Mouse (Mus musculus): ENCODE results near the gene Gm14326.
"Not testable (repeated sequence)": the region's sequence is repeated elsewhere in the genome, so short reads cannot be mapped to it uniquely, and the experiment has no call there.

The Gm14326 gene

DNA sequence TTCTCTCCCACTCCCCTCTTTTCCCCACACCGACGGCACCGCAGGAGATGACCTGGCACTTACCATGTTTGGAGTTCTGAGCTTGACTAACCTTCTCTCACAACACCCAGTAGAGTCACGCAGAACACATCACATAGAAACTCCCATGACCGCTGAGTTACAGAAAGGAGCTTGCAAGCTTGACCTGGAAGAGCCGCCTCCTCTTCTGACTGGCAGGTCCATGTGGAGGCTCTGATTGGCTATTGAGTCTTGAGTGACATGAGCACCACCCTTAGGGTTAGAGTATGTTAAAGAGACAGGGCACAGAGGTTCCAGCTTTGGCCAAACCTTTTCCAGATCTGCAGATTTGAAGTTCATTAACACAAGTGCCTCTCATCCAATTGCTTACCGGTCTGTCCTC, at the start of gene Gm14326:
Gene Gm14326 (minus strand): TSS at position 153 of the 400 bp plus-strand sequence.
- peak; percentile 97 for DNase-seq

DNA sequence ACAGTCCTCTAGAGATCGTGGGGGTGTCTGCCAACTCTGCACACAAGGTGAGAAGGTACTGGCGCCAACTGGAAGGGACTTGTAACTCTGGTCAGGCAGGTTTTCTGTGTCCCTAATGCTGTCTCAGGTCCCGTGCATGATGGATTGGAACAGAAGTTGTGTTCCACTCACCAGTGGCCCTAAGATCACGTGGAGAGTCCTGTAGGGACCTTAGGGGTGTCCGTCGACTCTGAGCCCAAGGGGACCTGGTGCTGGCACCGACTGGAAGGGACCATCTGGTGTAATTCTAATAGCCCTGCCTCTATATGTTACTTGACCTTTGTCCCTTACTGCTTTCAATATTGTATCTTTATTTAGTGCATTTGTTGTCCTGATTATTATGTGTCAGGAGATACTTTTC, 17.7 kb upstream of the Gm14326 start:
- DNase-seq: not testable (repeated sequence)

DNA sequence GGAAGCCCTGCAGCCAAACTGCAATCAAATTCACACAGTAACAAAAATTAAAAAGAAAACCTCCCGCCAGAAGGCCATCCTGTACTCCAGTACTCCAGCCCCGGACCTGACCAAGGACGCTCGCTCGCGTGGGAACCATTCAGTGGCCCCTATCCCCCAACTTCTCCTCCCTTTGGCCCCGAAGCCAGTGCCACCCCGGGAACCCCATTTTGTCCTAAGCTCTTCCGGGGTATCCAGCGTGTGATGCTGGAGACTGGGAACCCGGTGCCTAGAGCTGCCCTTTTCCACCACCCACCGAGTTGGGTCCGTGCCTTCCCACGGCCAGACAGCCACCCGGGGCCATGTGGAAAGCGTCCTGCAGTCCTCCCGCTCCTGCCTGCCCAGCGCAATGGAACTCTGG, 363 bp downstream of the Gm14326 start:
- peak; percentile 49 for DNase-seq

- DNase-seq: not testable (repeated sequence)
Measured at GRCm38 (mm10) chr2:177925563-177926103, 31.5 kb downstream of the Gm14326 start, which contains the start of gene Zfp972. Gene Zfp972, minus strand, starts transcription at chr2:177925613.

DNA sequence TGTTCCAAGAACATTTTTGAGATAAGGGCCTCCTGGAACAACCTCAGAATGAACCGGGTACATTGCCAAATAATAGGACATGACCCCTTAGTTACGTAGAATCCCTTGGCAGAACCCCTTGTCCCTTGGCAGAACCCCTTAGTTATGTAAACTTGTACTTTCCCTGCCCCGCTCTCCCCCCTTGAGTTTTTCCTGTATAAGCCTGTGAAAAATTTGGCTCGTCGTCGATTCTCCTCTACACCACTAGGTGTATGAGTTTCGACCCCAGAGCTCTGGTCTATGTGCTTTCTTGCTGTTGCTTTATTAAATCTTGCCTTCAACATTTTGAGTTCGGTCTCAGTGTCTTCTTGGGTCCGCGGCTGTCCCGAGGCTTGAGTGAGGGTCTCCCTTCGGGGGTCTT, 53.8 kb downstream of the Gm14326 start:
- not testable (repeated sequence) for DNase-seq

DNA sequence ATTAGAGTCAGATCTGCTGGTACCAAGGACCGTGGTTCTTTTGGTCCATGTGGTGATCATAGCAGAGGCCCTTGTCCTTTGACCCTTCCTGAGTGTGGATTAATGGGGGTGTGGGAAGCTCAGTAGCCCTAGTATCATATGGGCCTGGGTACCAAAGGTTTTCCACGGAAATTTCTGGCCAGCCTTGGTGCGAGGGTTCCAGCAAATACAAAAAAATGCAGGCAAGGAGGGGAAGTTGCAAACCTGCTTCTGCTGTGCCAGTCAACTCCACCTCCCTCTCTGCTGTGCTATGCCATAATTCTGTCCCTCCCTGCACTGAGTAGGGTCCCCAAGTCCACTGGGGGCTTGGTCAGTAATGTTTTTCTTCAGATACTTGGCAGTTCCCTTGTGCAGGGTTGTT, 58.9 kb downstream of the Gm14326 start:
- DNase-seq: not testable (repeated sequence)

GRCm38 (mm10) chr2:177897046-177897578, 60.0 kb downstream of the Gm14326 start, which contains the start of gene Gm14327:
Gene Gm14327, plus strand, starts transcription at chr2:177897096.
- peak; percentile 1 for DNase-seq

- DNase-seq: not testable (repeated sequence)
Measured at GRCm38 (mm10) chr2:177887743-177888142, 69.4 kb downstream of the Gm14326 start.

Data from cerebellum, adult 9-10 months (tissue).